Mouse (Mus musculus) thymus, adult 2 months (tissue): ENCODE results near the gene Mettl6.

ENCODE experiments used
- CTCF ChIP-seq: fragments of 200-500 bp; IDR thresholded peaks from 2 replicates; pipeline ENCODE4 v1.5.1; 2012; ENCODE audit warnings: mild to moderate bottlenecking, control low read depth, low read length, moderate library complexity, borderline replicate concordance; ENCODE audit not compliant: control insufficient read depth, poor library complexity, insufficient read depth; ENCODE audit errors: extremely low read depth
- POLR2A ChIP-seq: fragments of 200-500 bp; IDR thresholded peaks from 2 replicates; pipeline ENCODE4 v1.6.1; 2012; ENCODE audit warnings: mild to moderate bottlenecking, low read length, control low read depth, moderate library complexity; ENCODE audit not compliant: control insufficient read depth, poor library complexity, insufficient read depth; ENCODE audit errors: extremely low read depth

DNA sequence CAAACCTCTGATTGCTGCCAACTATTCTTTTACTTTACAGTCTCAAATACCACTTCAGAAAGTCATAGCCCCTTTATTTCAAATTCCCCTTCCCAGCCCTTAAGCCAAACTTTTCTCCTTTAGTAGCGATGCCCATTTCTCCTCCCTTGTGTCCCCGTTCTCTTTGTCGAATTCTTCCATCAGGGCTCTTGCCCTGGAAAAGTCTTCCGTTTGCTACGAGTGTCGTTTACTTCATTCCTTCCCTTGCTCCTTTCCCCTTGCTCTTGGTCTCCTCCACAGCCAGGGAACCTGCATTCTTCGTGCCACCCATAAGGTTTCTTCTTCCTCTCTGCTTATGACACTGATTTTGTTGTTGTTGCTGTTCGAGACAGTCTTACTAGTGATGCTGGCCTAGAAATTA lies 698 bp upstream of the Mettl6 start:
- TF ChIP-seq POLR2A (no peak), CTCF (no peak)
